Comparison of ENCODE assay signal across 8 mouse cellular contexts in the genomic region with DNA sequence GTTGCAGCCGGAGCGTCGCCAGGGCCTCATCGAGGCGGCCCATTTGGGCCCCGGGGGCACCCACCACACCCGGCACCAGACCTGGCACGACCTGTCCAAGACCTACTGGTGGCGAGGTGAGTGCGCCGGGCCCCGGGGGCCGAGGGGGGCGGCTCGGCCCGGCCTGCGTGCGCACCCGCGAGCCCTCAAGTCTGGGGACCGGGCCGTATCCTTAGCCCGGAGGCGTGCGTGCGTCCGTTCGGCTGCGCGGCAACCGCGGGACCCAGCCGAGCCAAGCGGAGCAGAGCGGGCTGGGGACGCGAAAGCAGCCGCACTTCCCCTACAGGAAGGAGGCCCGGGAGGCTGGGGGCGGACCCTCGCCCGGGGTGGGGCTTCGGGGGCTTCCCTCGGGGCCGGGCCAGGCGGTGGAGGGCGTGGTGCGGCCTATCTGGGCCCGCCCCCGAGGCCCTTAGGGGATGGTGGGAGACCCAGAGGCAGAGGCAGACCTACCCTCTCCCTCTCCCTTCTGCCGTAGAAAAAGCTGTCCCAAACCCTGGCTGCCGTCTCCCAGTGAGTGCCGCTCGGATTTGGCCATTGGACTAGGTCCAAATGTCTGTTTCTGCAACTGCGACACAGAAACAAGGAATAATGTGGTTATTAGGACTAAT. TPM values are rescaled to one million over a fixed set of nuclear protein-coding genes. Genes with fewer than 3 reads are reported as not detected.
A peak's percentile ranks its signal among the peaks of the same experiment; 100 is the strongest.
DNase-seq lines count a peak whose midpoint lies in the region; ATAC-seq and TF ChIP-seq lines count a peak whose summit lies in the region.

No protein-coding gene starts in this region.

- peak; percentile 87 for ATAC-seq in Patski
- ATAC-seq in hindbrain, embryonic 13.5 days (ENCODE audit: low FRiP score), result peak; percentile 74

- POLR2A ChIA-PET in Patski (lab: Charles Lee), result no interaction called here

- H3K27ac ChIP-seq in hindbrain, embryonic 13.5 days, result peak overlapping the region; percentile 95

- H3K4me3 ChIP-seq in hindbrain, embryonic 13.5 days, result peak overlapping the region; percentile 100

- H3K4me1 ChIP-seq in hindbrain, embryonic 13.5 days (replicated peaks), result peaks cover 30% of the 10 kb centered on the region

- peak overlapping the region; percentile 96 for H3K9ac ChIP-seq in hindbrain, embryonic 13.5 days

- under 1% methylated on average over 49 of the region's 55 CpGs for WGBS in hindbrain, embryonic 13.5 days

- peaks cover 37% of the 10 kb centered on the region for H3K36me3 ChIP-seq in hindbrain, embryonic 13.5 days

- DNase-seq in Patski (ENCODE audit: low read depth, low spot score), result no peak
- peak; percentile 87 to 93 for DNase-seq in cerebellum, postnatal 10 days
- peak; percentile 75 to 81 for DNase-seq in frontal cortex, postnatal 14 days (ENCODE audit: low spot score in 2 of 2)
- peak; percentile 86 to 87 for DNase-seq in layer of hippocampus, postnatal 36 days
- DNase-seq in lung, postnatal 25 days (ENCODE audit: low spot score), result peak; percentile 92
- DNase-seq in retina, embryonic 14.5 days (ENCODE audit: low spot score), result peak; percentile 91
- DNase-seq in thymus, postnatal 4 days, result peak; percentile 96

- CTCF ChIA-PET in Patski (lab: Charles Lee), result interaction anchor here (1.5 kb wide), 1 partner anchor 46 kb away, joined by 3 read pairs; no protein-coding TSS in a partner anchor

- TF ChIP-seq CTCF in Patski (IDR thresholded peaks at IDR 0.05), result no peak

- H3K9me3 ChIP-seq in hindbrain, embryonic 13.5 days, result no peaks in the 10 kb centered on the region

- peak overlapping the region; percentile 86 for H3K4me2 ChIP-seq in hindbrain, embryonic 13.5 days

- H3K27me3 ChIP-seq in Patski, result no peaks in the 10 kb centered on the region
- H3K27me3 ChIP-seq in hindbrain, embryonic 13.5 days, result no peaks in the 10 kb centered on the region

- in situ Hi-C loops in Patski (cut with MboI; ENCODE audit: low pct_unique_long_range_greater_than_20kb), result loop anchor here (10.0 kb wide), 1 partner anchor 90 kb away; no protein-coding TSS in a partner anchor

RNA-seq across cellular contexts. Expression of a gene that starts 0.7 kb away (rescaled TPM):
- polyA plus RNA-seq in Patski (2021), result 13.6 TPM
- 21.5 and 22.3 TPM in 2 replicates for polyA plus RNA-seq in hindbrain, embryonic 13.5 days (2015; fragmentation: Nextera tagmentation; extraction: Ambion mirVana)
- total RNA-seq in layer of hippocampus, postnatal 36 days (2021), result 10 to 100 TPM; 50.3 to 52.2 TPM

RNA-seq across cellular contexts. Expression of a gene that starts 8.3 kb away (rescaled TPM):
- 905 TPM for polyA plus RNA-seq in Patski (2021)
- polyA plus RNA-seq in hindbrain, embryonic 13.5 days (2015; fragmentation: Nextera tagmentation; extraction: Ambion mirVana), result 596 and 616 TPM in 2 replicates
- 100 to 1,000 TPM; 392 to 411 TPM for total RNA-seq in layer of hippocampus, postnatal 36 days (2021)

RNA-seq across cellular contexts. Expression of a gene that starts 39.7 kb away (rescaled TPM):
- polyA plus RNA-seq in Patski (2021), result 9.4 TPM
- 16.9 and 17.3 TPM in 2 replicates for polyA plus RNA-seq in hindbrain, embryonic 13.5 days (2015; fragmentation: Nextera tagmentation; extraction: Ambion mirVana)
- total RNA-seq in layer of hippocampus, postnatal 36 days (2021), result 10 to 100 TPM; 17.2 to 17.4 TPM

RNA-seq across cellular contexts. Expression of a gene that starts 55.2 kb away (rescaled TPM):
- polyA plus RNA-seq in Patski (2021), result 96.6 TPM
- polyA plus RNA-seq in hindbrain, embryonic 13.5 days (2015; fragmentation: Nextera tagmentation; extraction: Ambion mirVana), result 252 and 255 TPM in 2 replicates
- 100 to 1,000 TPM; 153 to 157 TPM for total RNA-seq in layer of hippocampus, postnatal 36 days (2021)
